Mouse (Mus musculus) small intestine, adult 2 months (tissue): ENCODE results near the gene Zfand6. TPM values are rescaled to one million over a fixed set of nuclear protein-coding genes. Genes with fewer than 3 reads are reported as not detected.
A peak's percentile ranks its signal among the peaks of the same experiment; 100 is the strongest.

ENCODE experiments used
- H3K27ac ChIP-seq: fragments of 200-500 bp; 2 replicates; pipeline ENCODE4 v1.5.1; 2012; ENCODE audit warnings: low read depth, low read length, control low read depth, inconsistent platforms; ENCODE audit not compliant: insufficient read depth
- H3K27me3 ChIP-seq: fragments of 200-500 bp; 2 replicates; pipeline ENCODE4 v1.6.1; 2012; ENCODE audit warnings: mild to moderate bottlenecking, moderate library complexity, low read length, inconsistent platforms; ENCODE audit not compliant: control insufficient read depth, insufficient read depth
- H3K36me3 ChIP-seq: fragments of 200-500 bp; 2 replicates; pipeline ENCODE4 v1.6.1; 2012; ENCODE audit warnings: mild to moderate bottlenecking, low read length, control low read depth, inconsistent platforms; ENCODE audit not compliant: control insufficient read depth, insufficient read depth
- H3K4me1 ChIP-seq: fragments of 200-500 bp; 2 replicates; pipeline ENCODE4 v1.6.1; 2012; ENCODE audit warnings: low read length, inconsistent platforms, mixed read lengths; ENCODE audit not compliant: control insufficient read depth, insufficient read depth, insufficient read length
- H3K4me3 ChIP-seq: fragments of 200-500 bp; 2 replicates; pipeline ENCODE4 v1.5.1; 2012; ENCODE audit warnings: low read depth, mild to moderate bottlenecking, control low read depth, inconsistent platforms, low read length, moderate library complexity
- CTCF ChIP-seq: fragments of 200-500 bp; IDR thresholded peaks from 2 replicates; pipeline ENCODE4 v1.5.1; 2012; ENCODE audit warnings: low read depth, mild to moderate bottlenecking, control low read depth, inconsistent platforms, low read length, moderate library complexity, mixed read lengths; ENCODE audit not compliant: insufficient replicate concordance, insufficient read length; ENCODE audit errors: extremely low read depth
- POLR2A ChIP-seq: fragments of 200-500 bp; IDR thresholded peaks from 2 replicates; pipeline ENCODE4 v1.6.1; 2012; ENCODE audit warnings: low read depth, mild to moderate bottlenecking, control low read depth, inconsistent platforms, low read length, moderate library complexity
- WGBS: fragments of 180-500 bp; shearing (Covaris S2); methylation state at CpG from one replicate; pipeline ENCODE4 v1.1.7; 2018; 5-methylcytosine and 5-hydroxymethylcytosine counted together
- polyA plus RNA-seq: library from polyadenylated mRNA; depleted of rRNA; stranded (reverse); fragments of >200 nt; gene quantifications from 2 replicates; pipeline ENCODE4 v1.2.3, GENCODE M21; 2012

Zfand6 gene
- polyA plus RNA-seq, 1 experiment, result 73.8 TPM

- Histone ChIP-seq H3K4me1 (peaks cover 2% of the 10 kb centered on the region; the same call in 1 of the 2 replicates), H3K4me3 (no peak overlapping the region), H3K36me3 (peaks cover 20% of the 10 kb centered on the region), H3K27ac (no peak overlapping the region), H3K27me3 (no peaks in the 10 kb centered on the region)
- TF ChIP-seq CTCF (no peak), POLR2A (no peak)
- 96% methylated on average over 3 of the region's 3 CpGs for WGBS
These were observed 57.9 kb downstream of the Zfand6 start for GRCm38 (mm10) chr7:84631878-84632277.

GRCm38 (mm10) chr7:84623718-84624117 is 66.0 kb downstream of the Zfand6 start:
- H3K4me1 ChIP-seq, result no peaks in the 10 kb centered on the region
- 97% methylated on average over 4 of the region's 4 CpGs for WGBS
- no peak overlapping the region for H3K27ac ChIP-seq
- H3K27me3 ChIP-seq, result no peaks in the 10 kb centered on the region
- peaks cover 25% of the 10 kb centered on the region for H3K36me3 ChIP-seq
- no peak overlapping the region for H3K4me3 ChIP-seq
- TF ChIP-seq POLR2A (no peak), CTCF (no peak)

DNA sequence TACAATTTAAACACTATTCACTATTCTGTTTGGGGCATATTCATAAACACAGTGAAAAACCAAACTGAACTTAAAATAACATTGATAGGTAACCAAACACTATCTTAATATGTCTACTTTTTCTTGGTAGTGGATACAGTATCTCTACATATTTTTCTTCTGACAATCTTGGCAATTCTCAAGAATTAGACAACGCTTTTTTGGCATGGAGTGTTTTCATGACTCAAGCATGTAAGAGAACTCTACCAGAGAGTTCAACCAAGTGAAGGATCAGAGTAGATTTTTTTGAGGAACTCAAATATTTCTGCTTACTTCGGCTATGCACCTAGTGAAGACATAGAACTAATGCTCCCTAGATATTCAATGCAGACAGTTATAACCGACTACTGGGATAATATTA is 68.8 kb downstream of the Zfand6 start:
- no peaks in the 10 kb centered on the region for H3K4me1 ChIP-seq
- H3K36me3 ChIP-seq, result peaks cover 32% of the 10 kb centered on the region
- WGBS, result 93% methylated on average over 3 of the region's 3 CpGs
- H3K27ac ChIP-seq, result no peak overlapping the region
- no peaks in the 10 kb centered on the region for H3K27me3 ChIP-seq
- TF ChIP-seq POLR2A, result no peak
- H3K4me3 ChIP-seq, result no peak overlapping the region

DNA sequence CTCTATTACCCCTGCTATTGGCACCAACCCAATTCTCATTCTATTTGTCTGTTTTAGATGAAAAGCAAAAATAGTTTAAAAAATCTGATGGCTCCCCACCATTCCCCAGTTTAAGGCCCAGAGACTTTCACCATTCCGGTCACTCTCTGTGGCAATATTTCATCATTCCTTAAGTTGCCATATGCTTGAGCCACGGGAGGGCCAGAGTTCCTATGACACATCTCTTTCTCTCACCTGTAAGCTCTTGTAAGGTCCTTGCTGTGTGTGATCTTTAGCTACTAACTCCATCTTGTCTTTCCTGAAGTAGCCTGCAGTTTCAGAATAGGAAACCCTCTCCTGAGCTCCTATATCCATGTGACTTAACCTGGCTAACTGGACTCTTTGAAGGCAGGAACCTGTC is 70.8 kb downstream of the Zfand6 start:
- no peaks in the 10 kb centered on the region for H3K4me1 ChIP-seq
- H3K27me3 ChIP-seq, result no peaks in the 10 kb centered on the region
- H3K27ac ChIP-seq, result no peak overlapping the region
- TF ChIP-seq CTCF (no peak), POLR2A (no peak)
- 88% methylated on average over 2 of the region's 2 CpGs for WGBS
- H3K4me3 ChIP-seq, result no peak overlapping the region
- peaks cover 28% of the 10 kb centered on the region for H3K36me3 ChIP-seq

DNA sequence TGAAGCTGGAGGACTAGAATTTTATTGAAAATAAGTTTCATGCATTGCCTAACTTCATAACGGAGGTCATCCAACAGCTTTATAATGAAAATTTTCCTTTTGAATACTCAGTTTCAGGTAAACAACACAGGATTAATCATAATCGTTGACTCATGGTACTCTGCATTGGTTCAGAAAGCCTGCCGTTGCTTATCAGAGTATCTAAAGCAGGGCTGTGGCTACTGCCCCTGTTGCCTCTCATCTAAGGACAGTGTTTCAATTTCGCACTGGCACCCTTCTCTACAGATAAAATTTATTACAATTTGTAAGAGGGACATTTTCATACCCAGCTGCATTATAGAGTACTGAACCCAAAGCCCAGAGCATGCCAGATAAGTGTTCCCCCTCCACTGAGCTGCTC is 77.3 kb downstream of the Zfand6 start:
- 71% methylated on average over 4 of the region's 4 CpGs for WGBS
- peaks cover 15% of the 10 kb centered on the region for H3K36me3 ChIP-seq
- no peaks in the 10 kb centered on the region for H3K27me3 ChIP-seq

DNA sequence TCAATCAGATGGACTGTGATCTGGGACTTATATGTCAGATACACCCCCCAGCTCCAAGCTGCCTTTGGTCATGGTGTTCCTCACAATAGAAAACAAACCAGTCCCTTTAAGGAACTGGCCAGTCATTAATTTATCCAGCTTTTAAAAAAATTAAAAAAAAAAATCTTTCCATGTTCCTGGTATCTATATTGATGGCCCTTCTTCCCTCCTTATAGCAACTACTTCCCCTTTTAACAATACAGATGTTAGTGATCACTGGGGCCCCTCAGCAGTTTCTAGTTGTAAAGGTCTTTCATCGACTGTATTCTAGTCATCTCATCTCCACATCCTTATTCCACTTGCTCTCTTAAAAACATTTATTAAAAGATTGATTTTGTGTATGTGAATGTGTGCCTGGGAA is 78.2 kb downstream of the Zfand6 start:
- WGBS, result 58% methylated on average over 1 of the region's 1 CpGs
- no peaks in the 10 kb centered on the region for H3K4me1 ChIP-seq
- no peaks in the 10 kb centered on the region for H3K27me3 ChIP-seq
- H3K36me3 ChIP-seq, result peaks cover 10% of the 10 kb centered on the region
- H3K4me3 ChIP-seq, result no peak overlapping the region
- no peak overlapping the region for H3K27ac ChIP-seq
- TF ChIP-seq CTCF (no peak), POLR2A (no peak)

More for the DNA sequence above, 77.3 kb downstream of the Zfand6 start:
- TF ChIP-seq POLR2A (no peak), CTCF (no peak)
- no peak overlapping the region for H3K27ac ChIP-seq
- H3K4me3 ChIP-seq, result no peak overlapping the region
- H3K4me1 ChIP-seq, result no peaks in the 10 kb centered on the region

GRCm38 (mm10) chr7:84606293-84606749 is 83.4 kb downstream of the Zfand6 start, which contains the start of gene Fah:
Gene Fah (minus strand): TSS chr7:84606722.
- Histone ChIP-seq H3K4me3 (peak within 1 kb of the TSS; percentile 89), H3K27ac (no peak within 1 kb of the TSS), H3K36me3 (no peaks in the 10 kb centered on the region), H3K27me3 (no peaks in the 10 kb centered on the region), H3K4me1 (peaks cover 5% of the 10 kb centered on the region)
- WGBS, result 3% methylated on average over 10 of the region's 10 CpGs
- no peak for TF ChIP-seq POLR2A
- TF ChIP-seq CTCF, result no peak

DNA sequence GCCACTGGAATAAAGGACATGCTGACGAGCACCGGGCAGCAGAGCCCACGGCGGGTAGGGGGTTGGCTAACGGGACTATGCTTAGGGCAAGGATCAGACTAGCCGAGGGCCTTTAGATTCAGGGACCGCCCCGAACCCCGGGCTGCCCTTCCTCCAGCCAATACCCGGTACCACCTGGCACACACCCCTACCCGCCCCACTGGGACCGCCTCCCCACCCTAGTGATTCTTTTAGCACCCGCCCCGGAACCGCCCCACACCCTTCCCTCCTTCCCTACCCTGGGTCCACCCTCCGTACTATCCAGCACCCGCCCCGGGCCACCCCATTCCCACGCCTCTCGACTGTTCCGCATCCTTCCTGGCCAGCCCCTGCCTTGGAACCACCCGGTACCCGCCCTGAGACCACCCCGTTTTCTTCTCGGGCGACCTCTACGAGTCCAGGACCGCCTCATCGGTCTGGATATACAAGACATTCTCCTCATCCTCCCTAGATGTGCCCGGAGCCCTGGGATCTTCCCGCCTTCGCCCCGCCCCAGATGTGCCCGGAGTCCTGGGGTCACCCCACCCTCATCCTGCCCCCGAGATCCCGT is 84.0 kb downstream of the Zfand6 start:
- TF ChIP-seq CTCF (no peak), POLR2A (no peak)
- Histone ChIP-seq H3K36me3 (no peaks in the 10 kb centered on the region), H3K27ac (no peak overlapping the region), H3K4me1 (peaks cover 5% of the 10 kb centered on the region), H3K4me3 (peak overlapping the region; percentile 89), H3K27me3 (no peaks in the 10 kb centered on the region)
- WGBS, result 1% methylated on average over 35 of the region's 36 CpGs
